Mouse (Mus musculus) neutrophil, adult 5-6 weeks (primary cell): ENCODE measurements around the gene Efcab9. TPM values are rescaled to one million over a fixed set of nuclear protein-coding genes. Genes with fewer than 3 reads are reported as not detected.

Experiments used
- ATAC-seq: fragments of 151-379, 151-347 bp; 2 replicates; pipeline ENCODE4 v1.8.0; 2017; ENCODE audit warnings: mild to moderate bottlenecking, moderate TSS enrichment; ENCODE audit not compliant: insufficient number of reproducible peaks, poor library complexity, low FRiP score, severe bottlenecking; ENCODE audit errors: extremely low read depth
- total RNA-seq: library from RNA; stranded (forward); fragments of 200-1000 nt; gene quantifications from 2 replicates; pipeline ENCODE4 v1.2.3, GENCODE M21; 2017

Efcab9 gene
- total RNA-seq, 1 experiment from 2014 or later: 4.9 TPM

- peak; percentile 86 for ATAC-seq
These were observed 11.0 kb upstream of the Efcab9 start for GRCm38 (mm10) chr11:32542687-32543411.

- ATAC-seq: no peak
These were observed 10.3 kb upstream of the Efcab9 start for GRCm38 (mm10) chr11:32542181-32542580.

GRCm38 (mm10) chr11:32540463-32540862 is 8.6 kb upstream of the Efcab9 start:
- no peak for ATAC-seq

GRCm38 (mm10) chr11:32539717-32540116 is 7.8 kb upstream of the Efcab9 start:
- no peak for ATAC-seq

GRCm38 (mm10) chr11:32538846-32539245 is 7.0 kb upstream of the Efcab9 start:
- ATAC-seq: peak; percentile 4; the same call in 1 of the 2 replicates

- ATAC-seq: no peak
These were observed 6.6 kb upstream of the Efcab9 start for GRCm38 (mm10) chr11:32538435-32538834.

GRCm38 (mm10) chr11:32536954-32537353 is 5.1 kb upstream of the Efcab9 start:
- ATAC-seq: no peak

- ATAC-seq: no peak
These were observed 3.8 kb upstream of the Efcab9 start for GRCm38 (mm10) chr11:32535646-32536045.

GRCm38 (mm10) chr11:32534453-32535075 is 2.7 kb upstream of the Efcab9 start:
- ATAC-seq: no peak

- peak; percentile 79 for ATAC-seq
These were observed 1.8 kb upstream of the Efcab9 start for GRCm38 (mm10) chr11:32533482-32534261.

- peak; percentile 57 for ATAC-seq
These were observed 1.0 kb upstream of the Efcab9 start, which contains the start of gene Stk10 for GRCm38 (mm10) chr11:32532765-32533481. Gene Stk10, plus strand, starts transcription at chr11:32533305.

GRCm38 (mm10) chr11:32530151-32530550 is 1.7 kb downstream of the Efcab9 start:
- ATAC-seq: no peak

GRCm38 (mm10) chr11:32527006-32527405 is 4.9 kb downstream of the Efcab9 start:
- no peak for ATAC-seq

- ATAC-seq: no peak
These were observed 7.6 kb downstream of the Efcab9 start for GRCm38 (mm10) chr11:32524122-32524920.

- ATAC-seq: no peak
These were observed 10.6 kb downstream of the Efcab9 start for GRCm38 (mm10) chr11:32521246-32521645.

- no peak for ATAC-seq
These were observed 12.5 kb downstream of the Efcab9 start for GRCm38 (mm10) chr11:32519354-32519753.

GRCm38 (mm10) chr11:32518770-32519169 is 13.1 kb downstream of the Efcab9 start:
- ATAC-seq: no peak

- ATAC-seq: no peak
These were observed 14.8 kb downstream of the Efcab9 start for GRCm38 (mm10) chr11:32516916-32517712.
